Mouse (Mus musculus) spleen, postnatal 36 days (tissue): ENCODE results near the gene Shc4.

Experiments used
- DNase-seq, 2 experiments: peaks; one replicate each; pipeline ENCODE4 v3.0.0; 2022; ENCODE audit warnings: low spot score in 2 of 2, mixed read lengths in 1 of 2

Gene Shc4

DNA sequence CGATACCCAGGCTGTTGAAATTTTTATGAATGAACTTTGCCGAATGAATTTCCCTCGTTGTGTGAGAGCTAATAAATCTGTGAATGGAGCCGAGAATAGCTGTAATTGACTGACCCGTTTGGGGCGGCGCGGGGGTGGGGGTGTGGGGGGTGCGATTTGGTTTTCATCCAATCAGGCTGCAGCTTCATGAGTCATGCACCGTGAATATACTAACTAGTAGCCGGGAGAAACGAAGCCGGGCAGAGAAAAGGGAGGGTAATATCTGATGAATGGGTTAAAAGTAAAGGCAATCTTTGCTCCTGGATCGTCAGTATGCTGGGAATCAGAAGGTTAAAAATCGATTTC, at the start of gene Shc4:
Gene Shc4, minus strand, starts transcription at position 63 of the 345 bp plus-strand sequence.
- no peak for DNase-seq

DNA sequence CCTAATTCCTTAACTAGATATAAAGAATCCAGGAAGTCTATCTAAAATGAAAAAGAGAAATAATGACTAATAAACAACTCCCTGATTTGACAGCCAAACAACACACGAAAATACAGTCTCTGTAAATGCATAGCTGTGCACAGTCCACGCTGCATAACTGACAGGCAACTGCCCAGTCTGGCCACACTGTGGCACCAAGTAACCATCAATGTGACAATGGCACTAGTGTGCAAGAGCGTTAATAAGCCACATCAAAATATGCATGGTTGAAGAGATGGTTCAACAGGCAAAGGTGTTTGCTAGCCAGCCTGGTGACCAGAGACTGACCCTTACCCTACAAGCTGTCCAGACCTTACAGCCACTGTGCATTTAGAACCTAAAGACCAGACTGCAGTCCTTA, 41.1 kb upstream of the Shc4 start:
- DNase-seq: no peak

DNA sequence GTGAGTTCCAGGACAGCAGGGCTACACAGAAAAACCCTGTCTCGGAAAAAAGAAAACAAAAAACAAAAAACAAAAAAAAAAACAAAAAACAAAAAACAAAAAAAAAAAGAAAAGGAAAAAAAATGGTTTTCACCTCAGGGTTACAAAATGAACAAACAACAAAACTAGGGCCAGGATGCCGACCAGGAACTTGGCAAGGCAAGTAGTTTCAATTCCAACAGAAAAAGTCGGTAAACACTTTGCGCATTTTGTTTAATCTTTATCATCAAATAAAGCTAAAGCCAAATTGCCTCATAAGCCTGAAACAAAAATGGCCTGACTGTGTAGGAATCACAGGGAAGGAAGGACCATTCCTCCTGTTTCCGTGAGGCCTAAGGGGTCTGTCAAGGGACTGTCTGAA, 40.6 kb upstream of the Shc4 start:
- DNase-seq: no peak

DNA sequence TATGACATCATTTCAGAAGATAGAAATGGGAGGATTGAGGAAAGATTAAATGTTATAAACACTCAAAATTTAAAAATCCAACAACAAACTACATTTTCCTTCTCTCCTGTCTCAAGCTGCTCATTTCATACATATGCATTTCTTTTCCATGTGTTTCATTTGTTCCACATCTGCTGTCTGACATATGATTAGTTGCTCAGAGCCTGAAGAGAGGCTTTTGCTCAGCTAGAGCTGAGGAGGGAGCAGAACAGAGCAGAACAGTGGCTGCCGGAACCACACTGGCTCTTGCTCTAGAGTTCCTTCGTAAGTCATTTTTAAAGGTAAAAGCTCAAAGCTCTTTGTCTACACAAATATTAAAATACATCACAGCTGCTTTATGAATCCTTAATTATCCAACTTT, 25.4 kb upstream of the Shc4 start:
- no peak for DNase-seq

DNA sequence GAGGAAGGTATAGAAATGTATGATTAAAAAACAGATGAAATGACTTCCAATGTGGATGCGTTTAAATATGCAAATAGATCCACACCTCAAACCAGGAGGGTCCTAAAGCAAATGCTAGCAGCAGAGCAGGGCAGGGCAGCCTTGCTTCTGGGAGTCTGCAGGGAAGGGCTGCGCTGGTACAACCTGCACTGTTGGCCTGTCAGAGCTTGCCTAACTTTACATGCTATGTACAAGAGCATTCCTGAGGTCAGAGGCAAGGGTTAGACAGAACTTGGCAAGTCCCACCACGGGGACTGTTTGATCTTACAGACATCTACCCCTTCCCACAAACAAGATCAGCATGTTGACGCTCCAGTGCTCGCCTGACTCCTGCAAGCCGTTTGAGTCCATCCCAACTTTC, 15.4 kb upstream of the Shc4 start:
- DNase-seq: no peak

DNA sequence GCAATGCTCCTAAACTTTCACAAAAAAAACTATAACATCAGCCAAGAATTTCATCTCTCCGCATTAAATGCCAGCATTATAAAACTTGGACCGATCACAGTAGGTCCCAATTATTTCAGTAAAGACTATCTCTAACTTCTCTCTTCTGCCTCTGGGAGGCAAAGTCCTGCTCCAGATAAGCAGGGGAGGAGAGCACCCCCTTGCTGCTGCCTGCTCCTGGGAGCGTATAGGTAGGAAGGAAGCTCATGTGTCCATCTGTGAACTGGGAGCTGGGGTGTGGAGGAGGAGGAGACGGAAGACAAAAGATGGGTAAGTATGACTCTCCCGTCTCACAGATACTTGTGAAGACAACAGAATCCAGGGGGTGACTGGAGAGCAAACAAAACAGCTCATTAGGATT, 14.8 kb upstream of the Shc4 start:
- no peak for DNase-seq

DNA sequence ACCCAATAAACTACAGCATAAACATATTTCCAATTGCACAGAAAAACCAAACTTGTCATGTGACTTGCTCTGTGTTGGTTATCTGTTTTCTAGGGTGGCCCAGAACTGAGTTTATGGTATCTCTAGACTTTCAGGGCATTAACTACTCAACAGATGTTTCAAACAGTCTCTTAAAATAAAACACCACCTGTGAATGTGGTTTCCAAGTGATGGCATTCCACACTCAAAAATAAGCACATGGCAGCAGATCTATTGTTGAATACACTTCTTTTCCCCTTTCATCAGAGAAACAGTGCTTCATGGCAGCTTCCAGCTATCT, 12.0 kb upstream of the Shc4 start:
- no peak for DNase-seq

DNA sequence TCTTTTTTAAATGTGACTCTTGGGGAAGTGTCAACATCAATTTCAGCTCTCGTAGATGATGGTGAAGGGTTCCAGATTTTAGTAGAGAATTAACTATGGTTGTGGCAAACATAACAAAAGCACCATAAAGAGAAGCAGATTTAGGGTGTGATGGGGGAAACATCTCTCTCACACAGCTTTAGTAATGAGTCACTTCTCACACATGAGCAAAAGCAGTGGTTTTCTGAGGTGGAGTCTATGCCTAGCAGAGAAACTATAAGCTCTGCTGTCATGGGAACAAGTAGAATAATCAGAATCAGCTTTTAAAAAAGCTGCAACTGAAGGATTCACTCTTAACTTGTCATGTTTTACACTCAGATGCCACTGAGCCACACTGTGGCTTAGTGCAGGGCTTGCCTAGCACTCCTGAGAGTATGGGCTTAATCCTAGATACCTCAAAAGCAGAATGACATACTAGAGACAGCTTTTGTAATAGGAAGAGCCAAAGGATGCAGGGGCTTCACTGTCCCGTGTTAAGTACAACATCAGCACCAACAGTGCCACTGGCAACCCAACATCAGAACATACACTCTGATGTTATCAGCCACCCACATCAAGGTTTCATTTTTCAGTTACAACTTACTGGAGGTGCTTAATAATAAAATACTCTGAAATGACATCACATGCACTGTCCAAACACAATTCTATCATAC, 11.5 kb upstream of the Shc4 start:
- DNase-seq: no peak

DNA sequence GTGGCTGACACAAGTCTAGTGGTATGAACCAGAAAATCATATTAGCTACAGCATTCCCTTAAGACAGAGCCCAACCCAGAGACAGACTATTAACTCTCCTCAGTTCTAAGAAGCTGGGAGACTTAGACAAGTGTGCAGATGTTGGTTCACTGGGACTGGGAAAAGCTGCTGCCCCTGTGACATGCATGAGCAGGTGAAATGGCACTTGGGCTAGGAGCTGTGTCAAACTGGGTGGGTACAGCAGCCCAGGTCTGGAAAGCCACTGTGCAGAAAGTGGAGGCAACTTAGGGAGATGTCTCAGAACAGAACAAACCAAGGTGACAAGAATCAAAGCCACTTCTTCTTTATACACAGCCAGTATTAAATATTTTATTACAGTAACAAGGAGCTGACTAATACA, 10.8 kb upstream of the Shc4 start:
- DNase-seq: no peak

DNA sequence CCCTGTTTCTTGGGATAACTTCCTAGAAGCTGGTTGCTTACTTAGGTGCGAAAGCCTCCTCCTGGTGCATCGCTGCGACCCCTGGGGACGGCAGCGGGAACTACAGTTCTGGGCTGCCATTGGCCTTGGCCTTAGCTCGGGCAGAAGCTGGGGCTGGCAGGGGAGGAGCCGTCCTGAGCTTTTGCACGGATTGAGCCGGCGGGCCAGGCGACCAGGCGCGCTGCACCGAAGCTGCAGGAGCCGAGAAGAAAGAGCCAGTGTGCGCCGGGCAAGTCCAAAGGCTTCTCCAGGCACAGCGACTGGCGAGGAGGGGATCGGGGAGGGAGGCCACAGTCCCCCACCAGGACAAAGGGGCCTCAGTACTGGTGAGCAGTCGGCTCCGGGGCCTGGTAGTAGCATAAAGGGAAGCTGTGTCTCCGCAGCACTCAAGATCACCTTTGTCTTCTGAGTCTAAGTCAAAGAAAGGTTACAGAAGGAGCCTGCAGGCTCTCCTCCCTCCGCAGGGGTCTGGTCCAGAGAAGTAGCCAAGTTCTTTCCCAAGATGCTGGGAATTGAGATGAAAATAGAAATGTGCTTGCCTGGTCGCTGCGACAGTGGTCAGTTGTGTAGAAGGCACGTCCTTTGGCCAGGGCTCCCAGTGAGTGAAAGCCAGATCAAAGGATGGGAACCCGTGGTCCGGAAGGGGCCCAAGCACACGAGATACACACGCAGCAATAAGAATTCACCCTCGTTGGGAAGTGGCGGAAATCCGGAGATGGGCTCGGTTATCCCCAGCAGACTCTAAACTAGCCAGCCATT, 8.0 kb upstream of the Shc4 start:
- peak; percentile 75 to 78 for DNase-seq

DNA sequence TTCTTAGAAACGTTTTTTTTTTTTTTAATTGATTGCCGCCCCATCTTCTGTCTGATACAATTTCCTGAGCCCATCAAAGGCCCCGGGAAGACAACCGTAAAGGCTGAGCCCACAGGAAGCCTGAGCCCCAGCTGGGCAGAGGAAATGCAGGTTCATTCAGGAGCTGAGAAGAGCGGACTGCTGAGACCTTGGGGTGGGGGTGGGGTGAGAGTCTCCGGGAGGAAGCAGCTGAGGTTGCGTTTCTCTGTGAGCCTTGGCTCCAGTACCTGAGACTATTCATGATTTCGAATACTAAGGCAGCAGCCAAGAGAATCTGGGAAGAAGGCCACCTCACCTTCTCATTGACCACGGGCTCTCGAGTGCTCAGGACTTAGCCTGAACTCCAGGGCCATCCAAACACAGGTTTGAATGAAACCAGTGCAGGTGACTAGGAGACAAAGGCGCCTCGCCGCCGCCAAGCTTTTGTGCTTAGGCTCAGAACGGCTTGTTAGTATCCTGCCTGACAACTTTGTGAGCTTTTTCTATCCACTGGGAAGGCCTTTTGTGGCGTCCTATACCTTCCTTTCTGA, 682 bp upstream of the Shc4 start:
- DNase-seq: no peak

DNA sequence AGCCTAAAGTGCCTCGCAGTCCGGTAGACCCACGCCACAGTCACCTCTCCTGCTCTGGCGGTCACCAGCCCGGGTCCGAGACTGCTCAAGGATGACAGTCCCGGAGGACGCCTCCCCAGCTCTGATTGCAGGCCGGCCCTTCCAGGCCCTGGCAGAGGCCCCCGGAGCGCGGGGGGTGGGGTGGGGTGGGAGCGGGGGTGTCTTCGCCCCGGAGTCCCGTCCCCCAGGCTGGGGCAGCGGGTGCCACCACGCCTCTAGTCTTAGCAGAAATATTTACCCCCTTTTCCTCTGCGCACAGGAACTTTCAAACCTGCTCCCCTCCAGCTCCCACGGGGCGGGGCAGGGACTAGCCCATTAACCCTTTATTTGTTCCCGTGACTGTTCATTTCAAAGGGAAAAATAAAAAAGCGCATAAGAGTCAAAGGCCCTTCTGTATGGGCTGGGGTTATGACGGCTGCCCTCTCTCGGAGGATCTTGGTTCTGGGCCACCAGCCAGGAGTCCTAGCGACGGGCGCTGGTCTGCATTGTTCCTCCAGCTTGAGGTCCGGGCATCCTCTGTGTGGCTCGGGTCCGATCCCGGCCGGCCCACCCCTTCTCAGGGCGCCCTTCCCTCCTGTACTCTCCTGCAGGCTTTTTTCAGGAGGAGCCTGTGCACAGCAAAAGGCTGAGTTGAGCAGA, 401 bp downstream of the Shc4 start:
- peak; percentile 12 to 21 for DNase-seq

DNA sequence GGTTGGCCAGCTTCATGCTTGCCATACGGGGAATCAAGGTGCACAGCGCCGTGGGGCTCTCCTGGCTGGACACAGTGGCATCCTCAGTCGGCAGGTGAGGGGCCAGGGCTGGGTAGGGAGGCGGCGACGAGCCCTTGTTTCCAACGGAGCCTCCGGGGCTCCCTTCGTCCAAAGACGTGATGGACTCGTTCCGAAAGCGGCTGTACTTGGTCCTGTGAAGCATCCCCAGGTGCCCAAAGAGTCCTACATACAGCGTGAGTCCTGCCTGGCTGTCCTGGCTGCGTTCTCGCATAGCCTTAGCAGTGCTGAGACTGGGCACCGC, 901 bp downstream of the Shc4 start:
- DNase-seq: no peak

DNA sequence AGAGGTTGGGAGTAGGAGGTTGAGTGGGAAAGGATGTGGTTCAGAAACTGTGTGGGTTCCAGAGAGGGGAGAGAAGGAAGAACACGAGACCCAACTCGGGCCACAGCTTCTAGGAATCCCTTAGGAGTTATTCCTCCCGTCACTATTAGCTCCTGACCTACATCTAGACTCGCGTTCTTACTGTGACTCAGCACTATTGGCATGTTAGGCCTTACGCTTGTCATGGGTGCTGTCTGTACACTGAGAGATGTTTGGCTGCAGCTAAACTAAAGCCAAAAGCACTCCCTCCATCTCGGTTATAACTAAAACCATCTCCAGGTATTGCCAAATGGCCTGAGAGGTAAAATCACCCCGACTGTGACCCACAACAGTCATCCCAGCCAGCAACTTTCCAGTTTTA, 7.3 kb downstream of the Shc4 start:
- DNase-seq: no peak

DNA sequence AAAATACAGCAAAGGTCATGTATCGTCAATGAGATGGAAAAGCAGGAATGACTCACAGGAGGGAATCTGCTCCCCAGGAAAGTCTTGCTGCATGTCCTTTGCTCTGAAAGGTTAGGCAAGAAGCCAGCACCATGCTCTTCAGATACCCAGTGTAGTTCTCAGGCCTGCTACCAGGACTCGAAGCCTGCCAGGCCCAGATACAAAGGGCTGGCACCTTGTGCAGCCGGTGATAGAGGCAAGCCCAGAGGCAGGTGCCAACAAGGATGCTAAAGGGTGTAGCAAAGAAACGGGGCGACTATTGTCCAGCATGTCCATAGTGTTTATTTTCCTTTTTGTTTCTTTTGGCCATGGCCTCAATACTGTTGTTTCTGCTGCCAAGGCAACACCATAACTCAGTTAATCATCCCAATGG, 17.4 kb downstream of the Shc4 start:
- DNase-seq: peak; percentile 30 to 35

DNA sequence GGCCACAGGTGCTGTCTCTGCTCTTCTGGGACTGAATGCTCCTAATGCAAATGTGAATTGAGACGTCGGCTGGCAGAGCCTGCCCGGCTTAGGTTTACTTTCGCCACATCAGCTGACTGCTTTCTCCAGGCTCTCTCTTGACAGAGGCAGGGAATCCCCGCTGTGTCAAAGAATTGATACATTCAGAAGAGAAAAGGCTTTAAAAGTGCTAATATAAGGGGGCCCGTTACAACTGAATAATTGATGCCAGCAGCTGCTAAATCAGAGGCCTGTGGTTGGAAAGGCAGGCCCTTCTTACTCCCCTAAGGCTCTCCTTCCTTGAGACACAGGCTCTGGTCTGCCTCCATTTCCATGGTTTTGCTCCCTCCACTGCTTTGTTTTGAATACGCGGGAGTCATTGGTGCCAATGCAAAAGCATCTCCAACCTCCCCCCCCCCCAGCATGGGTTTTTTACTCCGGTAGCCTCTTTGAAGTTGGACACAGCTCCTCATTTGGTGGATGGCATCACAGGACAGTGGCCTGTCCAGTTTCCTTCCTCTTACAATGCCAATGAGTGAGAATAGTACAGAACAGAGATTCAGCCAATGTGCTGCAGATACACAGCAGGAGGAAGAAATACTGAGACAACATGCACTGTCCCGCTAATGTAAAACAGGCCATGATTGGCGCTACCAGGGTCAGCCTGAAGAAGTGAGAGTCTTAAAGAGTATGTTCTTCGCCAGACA, 18.9 kb downstream of the Shc4 start:
- no peak for DNase-seq

DNA sequence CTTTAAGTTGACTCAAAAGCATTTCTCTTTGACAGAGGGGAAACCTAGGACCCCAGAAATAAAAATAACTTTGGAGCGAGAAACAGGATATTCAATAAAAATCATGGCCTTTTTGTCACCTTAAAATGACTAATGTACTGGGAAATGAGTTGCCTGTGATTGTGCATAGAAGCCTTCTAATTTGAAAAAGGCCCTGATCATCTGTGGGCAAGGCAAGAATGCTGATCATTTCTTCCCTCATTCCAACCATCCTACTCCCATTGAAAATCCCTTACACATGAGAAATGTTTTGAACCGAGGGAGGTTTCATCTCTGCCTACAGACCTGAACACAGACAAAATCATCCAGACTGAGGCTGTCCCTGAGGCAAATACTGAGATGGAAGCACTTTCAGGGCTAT, 21.1 kb downstream of the Shc4 start:
- no peak for DNase-seq

DNA sequence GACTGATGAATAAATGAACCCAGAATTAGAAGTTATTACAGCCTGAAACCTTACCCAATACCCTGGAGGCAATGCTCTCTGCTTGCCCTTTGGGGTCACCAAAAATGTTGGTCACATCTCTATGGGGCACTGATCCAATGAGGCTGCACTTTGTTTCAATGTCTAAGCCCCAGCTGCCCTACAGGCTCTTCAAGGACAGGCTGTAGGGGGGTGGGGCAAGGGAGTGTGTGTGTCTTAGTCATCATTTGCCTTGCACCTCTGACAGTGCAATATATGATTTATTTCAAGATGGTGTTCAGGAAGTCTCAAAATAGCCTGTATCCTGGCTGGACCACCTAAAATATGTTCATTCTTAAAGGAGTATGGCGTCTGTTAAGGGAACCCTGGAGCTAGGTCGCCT, 22.3 kb downstream of the Shc4 start:
- DNase-seq: no peak

DNA sequence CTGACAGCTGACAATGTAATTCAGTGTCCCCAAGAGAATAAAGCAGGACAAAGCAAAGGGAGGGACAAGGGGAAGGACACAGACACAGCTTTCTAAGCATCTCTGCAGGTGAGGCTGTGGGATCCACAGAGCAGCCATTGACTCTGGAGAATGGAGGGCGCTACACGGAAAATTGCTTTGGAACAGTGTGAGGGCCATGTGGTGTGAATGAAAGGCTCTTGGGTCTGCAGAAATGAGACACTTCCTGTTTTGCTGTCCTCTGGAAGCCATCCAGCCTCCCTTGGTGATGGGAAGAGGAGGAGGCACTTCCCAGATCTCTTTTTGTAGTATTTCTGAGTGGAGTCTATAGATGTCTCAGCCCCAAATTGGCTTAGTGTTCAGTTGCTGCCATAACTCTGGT, 27.7 kb downstream of the Shc4 start:
- DNase-seq: no peak

DNA sequence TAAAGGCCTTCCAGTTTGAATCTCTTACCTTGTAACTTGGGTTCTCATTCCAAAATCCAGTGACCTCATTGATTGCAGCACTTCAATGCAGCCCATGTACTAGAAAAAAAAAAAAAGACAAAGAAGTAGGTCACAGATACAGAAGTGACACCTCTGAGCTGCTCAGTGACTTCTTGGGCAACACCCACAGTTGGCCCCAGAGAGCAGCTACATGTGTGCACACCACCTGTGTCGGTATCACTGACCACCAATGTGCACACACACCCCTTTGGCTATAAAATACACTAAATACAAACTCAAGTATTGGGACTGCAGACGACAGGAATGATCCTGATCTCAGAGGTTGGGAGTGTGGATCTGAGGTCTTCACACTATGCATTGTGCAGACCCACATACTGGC, 29.1 kb downstream of the Shc4 start:
- DNase-seq: no peak

DNA sequence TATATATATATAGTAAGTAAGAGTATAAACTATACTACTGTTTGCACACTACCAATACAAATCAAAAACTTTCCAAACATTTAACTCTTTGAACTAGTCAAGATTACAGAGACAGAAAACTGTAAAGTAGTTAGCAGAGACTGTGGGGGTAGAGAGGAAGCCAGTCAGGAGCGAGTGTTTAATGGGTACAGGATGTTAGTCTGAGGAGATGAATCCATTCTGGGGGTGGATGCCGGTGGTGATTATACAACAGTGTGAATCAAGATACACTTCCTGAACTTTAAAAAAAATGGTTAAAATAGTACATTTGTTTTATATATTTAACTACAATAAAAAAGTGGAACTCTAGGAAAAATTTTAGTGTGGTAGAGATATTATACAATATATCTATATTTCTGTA, 31.9 kb downstream of the Shc4 start:
- no peak for DNase-seq

DNA sequence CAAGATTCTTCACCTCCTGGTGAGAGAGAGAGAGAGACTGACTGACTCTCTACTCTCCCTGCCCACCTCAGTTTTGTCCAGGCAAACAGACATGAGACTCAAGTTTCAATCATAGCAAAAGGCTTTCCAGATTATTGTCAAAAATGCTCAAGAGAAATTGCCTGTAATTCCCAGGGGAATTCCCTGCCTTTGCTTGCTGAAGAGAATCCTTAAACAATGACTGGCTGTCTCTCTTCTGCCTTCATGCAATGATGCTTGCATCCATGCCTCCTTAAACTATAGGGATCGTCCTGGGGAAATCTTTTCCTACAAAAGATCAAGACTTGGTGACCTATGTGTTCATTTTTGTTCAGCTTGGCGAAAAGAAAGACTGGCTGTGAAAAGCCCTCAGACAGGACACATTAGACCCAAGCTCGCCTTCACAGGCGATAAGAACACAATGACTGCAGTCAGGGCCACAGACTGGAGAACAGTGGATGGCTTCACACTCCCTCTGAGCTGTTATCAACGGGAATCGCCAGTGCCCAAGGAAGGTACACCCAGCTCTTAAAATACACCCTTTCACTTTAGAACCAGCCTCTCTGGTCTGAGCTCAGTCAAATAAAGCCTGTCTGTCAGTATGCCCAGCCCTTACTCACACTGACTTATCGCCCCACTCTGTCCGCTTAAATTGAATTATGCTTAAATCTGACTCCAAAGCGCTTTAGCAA, 38.4 kb downstream of the Shc4 start:
- no peak for DNase-seq
